Mouse (Mus musculus): ENCODE results near the gene Tnfrsf1b.
"Not testable (repeated sequence)": the region's sequence is repeated elsewhere in the genome, so short reads cannot be mapped to it uniquely, and the experiment has no call there.

Tnfrsf1b gene

GRCm38 (mm10) chr4:145178918-145179549 is 67.6 kb downstream of the Tnfrsf1b start:
- no peak for DNase-seq

- DNase-seq: not testable (repeated sequence)
Measured at GRCm38 (mm10) chr4:145165542-145165941, 81.1 kb downstream of the Tnfrsf1b start.

- no peak for DNase-seq
Measured at GRCm38 (mm10) chr4:145164111-145164510, 82.6 kb downstream of the Tnfrsf1b start.

Data from cerebellum, postnatal 14 days (tissue).